Mouse (Mus musculus) CD4-positive, CD25-positive, alpha-beta regulatory T cell, adult 4 months (primary cell): ENCODE data around the gene Upk2. TPM values are rescaled to one million over a fixed set of nuclear protein-coding genes. Genes with fewer than 3 reads are reported as not detected.

ENCODE experiments used
- ATAC-seq: one replicate; pipeline ENCODE4 v1.8.0; 2017
- polyA plus RNA-seq, 2 experiments: library from polyadenylated mRNA; unstranded; fragments of 100-300 nt; shearing (Covaris generic); gene quantifications; one replicate each; pipeline ENCODE4 v1.2.1; 2017

Upk2 gene
- polyA plus RNA-seq, 2 experiments from 2014 or later: not detected

DNA sequence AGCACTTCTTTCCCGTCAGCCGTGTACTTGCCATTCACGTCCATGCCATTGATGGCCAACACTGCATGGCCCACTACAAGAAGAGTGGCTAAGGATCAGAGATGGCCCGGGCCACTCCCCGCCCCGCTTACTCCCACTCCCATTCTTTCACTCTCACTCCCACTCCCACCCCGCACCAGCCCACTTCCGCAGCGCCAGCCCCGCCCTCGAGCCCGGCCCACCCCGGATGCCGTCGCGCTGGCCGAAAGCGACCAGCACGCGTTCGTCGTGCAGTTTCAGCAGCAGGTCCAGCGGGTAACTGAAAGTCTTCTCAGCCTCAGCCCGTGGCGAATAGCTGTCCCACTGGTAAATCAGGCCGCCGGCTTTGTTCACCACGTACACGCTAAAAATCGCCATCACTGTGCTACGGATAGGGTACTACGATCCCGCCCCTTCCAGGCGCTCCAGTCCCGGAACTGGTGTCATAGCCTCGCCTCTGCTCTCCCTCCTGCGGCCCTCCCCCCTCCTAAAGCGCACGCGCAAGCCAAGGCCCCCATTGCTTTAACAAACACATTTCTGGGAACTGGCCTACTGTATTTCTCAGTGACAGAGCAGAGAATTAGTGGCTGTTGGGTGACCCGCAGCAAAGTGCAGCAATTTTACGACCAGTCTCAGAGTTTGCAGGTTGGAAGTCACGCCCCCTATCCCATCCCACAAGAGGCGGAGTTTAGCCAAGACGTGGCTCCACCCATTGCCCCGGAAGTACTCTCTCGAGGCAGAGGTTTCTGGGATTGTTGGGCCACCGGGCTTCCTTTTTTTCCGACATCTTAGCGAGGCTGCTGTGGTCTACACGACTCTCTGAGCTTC lies 47.6 kb downstream of the Upk2 start, which contains the start of the genes Rps25 and Trappc4:
Rps25 (plus strand) TSS at position 234 of the 846 bp plus-strand sequence.
Trappc4 (minus strand) TSS at position 695 of the 846 bp plus-strand sequence.
- peak; percentile 96 for ATAC-seq

DNA sequence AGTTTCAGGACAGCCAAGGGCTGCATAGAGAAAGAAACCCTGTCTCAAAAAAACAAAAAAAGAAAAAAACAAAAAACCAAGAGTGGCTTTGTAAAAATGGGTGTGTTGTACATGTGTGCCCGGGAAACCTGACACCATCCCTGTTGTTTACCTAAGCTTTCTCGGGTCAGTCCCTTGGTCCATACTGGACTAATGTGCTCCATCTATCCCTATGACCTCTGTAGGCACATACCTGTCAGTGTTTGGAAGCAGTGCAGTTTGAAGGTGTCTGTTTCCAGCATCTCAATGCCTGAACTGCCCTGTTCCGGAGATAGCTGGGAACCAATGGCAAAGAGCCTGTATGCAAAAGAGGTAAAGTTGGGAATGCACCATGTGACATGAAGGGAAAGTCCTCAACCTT lies 49.8 kb downstream of the Upk2 start:
- ATAC-seq: no peak

Other genes starting within 250 kb of the Upk2 start
- gene Cbl, start 220.9 kb downstream of the Upk2 start, polyA plus RNA-seq: 10 to 100 TPM; 22.7 to 23.0 TPM
- gene Ccdc153, start 214.3 kb downstream of the Upk2 start, polyA plus RNA-seq: not detected
- not detected for gene Pdzd3, start 203.5 kb downstream of the Upk2 start, polyA plus RNA-seq
- 1 to 10 TPM; 3.7 to 7.3 TPM for gene Nlrx1, start 186.4 kb downstream of the Upk2 start, polyA plus RNA-seq
- not detected for gene Abcg4, start 166.4 kb downstream of the Upk2 start, polyA plus RNA-seq
- gene Hinfp, start 149.3 kb downstream of the Upk2 start, polyA plus RNA-seq: 10 to 100 TPM; 20.0 to 23.4 TPM
- gene C2cd2l, start 134.7 kb downstream of the Upk2 start, polyA plus RNA-seq: 1 to 10 TPM; 3.2 to 3.6 TPM
- 10 to 100 TPM; 15.7 to 16.0 TPM for gene Dpagt1, start 129.0 kb downstream of the Upk2 start, polyA plus RNA-seq
- gene H2afx, start 120.3 kb downstream of the Upk2 start, polyA plus RNA-seq: 10 to 100 TPM; 11.3 to 14.7 TPM
- 10 to 100 TPM; 23.7 to 24.0 TPM for gene Hmbs, start 110.7 kb downstream of the Upk2 start, polyA plus RNA-seq
- gene Vps11, start 93.3 kb downstream of the Upk2 start, polyA plus RNA-seq: 10 to 100 TPM; 55.6 to 86.7 TPM
- gene Hyou1, start 75.5 kb downstream of the Upk2 start, polyA plus RNA-seq: 10 to 100 TPM; 13.6 to 18.3 TPM
- 10 to 100 TPM; 16.1 to 19.7 TPM for gene Slc37a4, start 58.1 kb downstream of the Upk2 start, polyA plus RNA-seq
- gene Rps25, start 47.8 kb downstream of the Upk2 start, polyA plus RNA-seq: 1,000 to 10,000 TPM; 2,962 to 3,624 TPM
- gene Trappc4, start 47.4 kb downstream of the Upk2 start, polyA plus RNA-seq: 100 to 1,000 TPM; 143 to 153 TPM
- 10 to 100 TPM; 24.7 to 27.2 TPM for gene Ccdc84, start 36.4 kb downstream of the Upk2 start, polyA plus RNA-seq
- under 1 TPM in 1 of 2 experiments, not detected in 1; 0.43 TPM for gene Foxr1, start 13.8 kb downstream of the Upk2 start, polyA plus RNA-seq
- 10 to 100 TPM; 13.3 to 17.6 TPM for gene Bcl9l, start 27.8 kb upstream of the Upk2 start, polyA plus RNA-seq
- gene Cxcr5, start 106.9 kb upstream of the Upk2 start, polyA plus RNA-seq: 100 to 1,000 TPM in 1 of 2 experiments, 10 to 100 TPM in 1; 93.9 to 121 TPM
- 10 to 100 TPM; 68.5 to 94.4 TPM for gene Ddx6, start 149.9 kb upstream of the Upk2 start, polyA plus RNA-seq
- not detected for gene Treh, start 218.3 kb upstream of the Upk2 start, polyA plus RNA-seq